Mouse (Mus musculus) CH12.LX (cell line): Measurements from ENCODE around the gene Myh9. TPM values are rescaled to one million over a fixed set of nuclear protein-coding genes. Genes with fewer than 3 reads are reported as not detected.

Source experiments
- DNase-seq: peaks from one replicate; pipeline ENCODE4 v3.0.0-alpha.2; 2013; ENCODE audit errors: extremely low read depth
- H3K27ac ChIP-seq: 2 replicates; pipeline ENCODE4 v1.5.1; 2012; ENCODE audit warnings: low read depth, mild to moderate bottlenecking, control low read depth, moderate library complexity; ENCODE audit not compliant: insufficient read depth
- H3K27me3 ChIP-seq: replicated peaks from 2 replicates; pipeline ENCODE3; 2012; ENCODE audit warnings: inconsistent platforms
- H3K36me3 ChIP-seq, 2 experiments: replicated peaks in 1 of 2; 2 replicates each; pipeline versions ENCODE3 to v1.6.1; 2012; ENCODE audit warnings: inconsistent platforms in 1 of 2, low read length in 1 of 2, mild to moderate bottlenecking in 1 of 2, mixed read lengths in 1 of 2, moderate library complexity in 1 of 2; ENCODE audit not compliant: control insufficient read depth in 1 of 2, insufficient read depth in 1 of 2
- H3K4me1 ChIP-seq, 2 experiments: 2 replicates each; pipeline ENCODE4 v1.6.1; 2012; ENCODE audit warnings: inconsistent platforms in 1 of 2, moderate library complexity in 1 of 2; ENCODE audit not compliant: insufficient read depth in 2 of 2, control insufficient read depth in 1 of 2
- H3K4me2 ChIP-seq: 2 replicates; pipeline ENCODE4 v1.6.1; 2012; ENCODE audit warnings: low read depth, mild to moderate bottlenecking, control low read depth; ENCODE audit not compliant: poor library complexity, insufficient read depth, severe bottlenecking
- H3K4me3 ChIP-seq, 3 experiments: fragments of 150-350 bp in 1 of 3; sonication (generic) in 1 of 3; replicated peaks in 1 of 3; 2 replicates each; pipeline versions ENCODE3 to v1.5.1; 2011 to 2012; ENCODE audit warnings: low read depth in 2 of 3, low read length in 2 of 3, mild to moderate bottlenecking in 2 of 3, moderate library complexity in 2 of 3, control low read depth in 1 of 3, improper control_type of control experiment in 1 of 3, inconsistent platforms in 1 of 3, mixed read lengths in 1 of 3; ENCODE audit not compliant: poor library complexity in 1 of 3
- H3K79me2 ChIP-seq: replicated peaks from 2 replicates; pipeline ENCODE4 v1.6.1; 2012; ENCODE audit warnings: mild to moderate bottlenecking, moderate library complexity; ENCODE audit not compliant: control insufficient read depth, poor library complexity, insufficient read depth, severe bottlenecking; ENCODE audit errors: extremely low read depth
- H3K9ac ChIP-seq: 2 replicates; pipeline ENCODE4 v1.6.1; 2012; ENCODE audit warnings: low read depth, mild to moderate bottlenecking, control low read depth, moderate library complexity; ENCODE audit not compliant: insufficient read depth
- H3K9me3 ChIP-seq: replicated peaks from 2 replicates; pipeline ENCODE3; 2012; ENCODE audit warnings: low read length, inconsistent platforms, mixed read lengths
- CHD1 ChIP-seq: IDR thresholded peaks from 2 replicates; pipeline ENCODE4 v1.6.1; 2012; ENCODE audit warnings: low read depth, low read length, improper control_type of control experiment, inconsistent platforms
- CHD2 ChIP-seq: IDR thresholded peaks from 2 replicates; pipeline ENCODE4 v1.6.1; 2011; ENCODE audit warnings: low read length, improper control_type of control experiment
- ELF1 ChIP-seq: IDR thresholded peaks from 2 replicates; pipeline ENCODE4 v1.6.1; 2014; ENCODE audit warnings: low read depth, mild to moderate bottlenecking, inconsistent platforms, low read length, improper control_type of control experiment
- ETS1 ChIP-seq: conservative IDR thresholded peaks from 2 replicates; pipeline ENCODE4 v1.6.1; 2012; ENCODE audit warnings: low read depth, mild to moderate bottlenecking, inconsistent platforms, low read length, improper control_type of control experiment, moderate library complexity
- GABPA ChIP-seq: IDR thresholded peaks from 2 replicates; pipeline ENCODE4 v1.6.1; 2012; ENCODE audit warnings: low read depth, low read length, improper control_type of control experiment, inconsistent platforms; ENCODE audit not compliant: insufficient replicate concordance
- HCFC1 ChIP-seq: IDR thresholded peaks from 2 replicates; pipeline ENCODE4 v1.6.1; 2012; ENCODE audit warnings: low read depth, mild to moderate bottlenecking, inconsistent platforms, low read length, improper control_type of control experiment
- IRF4 ChIP-seq: IDR thresholded peaks from 2 replicates; pipeline ENCODE4 v1.6.1; 2014; ENCODE audit warnings: low read depth, mild to moderate bottlenecking, inconsistent platforms, low read length, improper control_type of control experiment
- JUND ChIP-seq: conservative IDR thresholded peaks from 2 replicates; pipeline ENCODE4 v1.6.1; 2011; ENCODE audit warnings: low read depth, low read length, improper control_type of control experiment
- MAZ ChIP-seq: IDR thresholded peaks from 2 replicates; pipeline ENCODE4 v1.6.1; 2012; ENCODE audit warnings: low read depth, mild to moderate bottlenecking, inconsistent platforms, low read length, improper control_type of control experiment, moderate library complexity
- MEF2A ChIP-seq: IDR thresholded peaks from 2 replicates; pipeline ENCODE4 v1.6.1; 2014; ENCODE audit warnings: low read depth, mild to moderate bottlenecking, inconsistent platforms, low read length, improper control_type of control experiment, borderline replicate concordance
- PAX5 ChIP-seq: IDR thresholded peaks from 2 replicates; pipeline ENCODE4 v1.6.1; 2012; ENCODE audit warnings: low read length, inconsistent platforms, mixed read lengths
- POLR2A ChIP-seq: IDR thresholded peaks from 2 replicates; pipeline ENCODE4 v1.6.1; 2011; ENCODE audit warnings: low read depth, mild to moderate bottlenecking, improper control_type of control experiment, low read length
- POLR2AphosphoS2 ChIP-seq: IDR thresholded peaks from 2 replicates; pipeline ENCODE4 v1.6.1; 2011; ENCODE audit warnings: low read depth, low read length, improper control_type of control experiment
- SIN3A ChIP-seq: IDR thresholded peaks from 2 replicates; pipeline ENCODE4 v1.6.1; 2012; ENCODE audit warnings: low read length, improper control_type of control experiment, inconsistent platforms
- dilution Hi-C: fragments of 300-500 bp; cut with MboI; formaldehyde crosslinking; loops from 2 replicates; pipeline ENCODE4 v1.14.3; 2020; ENCODE audit warnings: low sequenced_read_pairs; ENCODE audit not compliant: extremely low pct_unique_long_range_greater_than_20kb, extremely low pct_ligation_motif_present
- in situ Hi-C: fragments of 300-500 bp; cut with MboI; formaldehyde crosslinking; loops from 3 replicates; pipeline ENCODE4 v1.14.3; 2019; ENCODE audit warnings: low sequenced_read_pairs, low pct_ligation_motif_present, low pct_unique_long_range_greater_than_20kb, mixed read lengths
- polyA plus RNA-seq: library from polyadenylated mRNA; unstranded; fragments of >175 nt; gene quantifications from 2 replicates; pipeline ENCODE4 v1.2.1, GENCODE M21; 2012; ENCODE audit warnings: low read depth; ENCODE audit not compliant: insufficient read length
- total RNA-seq, 2 experiments: library from RNA; depleted of rRNA; stranded (reverse); fragments of 300-350 nt in 1 of 2; fragments of >200 nt in 1 of 2; gene quantifications; 2 replicates each; pipeline ENCODE4 v1.2.3; 2012 to 2014

Myh9 gene
- total and polyA plus RNA-seq, 3 experiments, result 43.8 to 165 (median 146) TPM

DNA sequence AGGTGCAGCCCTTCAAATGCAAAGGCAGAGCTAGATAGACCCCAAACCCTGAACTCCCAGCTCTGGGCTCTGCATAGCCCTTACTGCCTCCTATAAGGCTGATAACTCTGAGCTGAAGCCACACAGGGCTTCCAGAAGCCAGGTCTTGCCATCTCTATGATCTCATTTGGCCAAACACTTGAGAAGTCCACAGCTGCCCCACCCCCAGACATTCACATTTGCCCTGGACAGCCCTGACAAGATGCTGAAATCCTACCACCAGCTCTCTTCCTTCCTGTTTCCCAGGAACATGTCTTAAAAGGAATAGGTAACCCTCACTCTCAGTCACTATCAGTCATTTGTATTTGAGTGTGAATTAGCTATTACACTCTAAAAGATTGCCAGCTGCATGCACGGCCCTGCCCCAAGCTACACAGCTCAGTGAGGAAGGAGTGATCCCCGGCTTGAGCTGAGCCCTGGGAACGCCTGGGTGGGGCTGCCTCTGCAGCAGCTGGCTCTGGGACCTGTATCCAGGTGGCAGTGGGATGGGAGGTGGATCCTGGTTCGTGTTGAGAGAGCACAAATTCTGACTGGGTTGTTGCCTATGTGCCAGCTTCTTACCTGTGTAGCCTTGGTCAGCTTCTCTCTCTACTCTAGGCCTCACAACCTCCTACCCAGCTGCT, 47.9 kb upstream of the Myh9 start:
- TF ChIP-seq MEF2A (no peak), SIN3A (no peak), JUND (no peak)
- Histone ChIP-seq H3K27me3 (no peaks in the 10 kb centered on the region), H3K27ac (no peak overlapping the region), H3K79me2 (no peaks in the 10 kb centered on the region), H3K4me2 (no peak overlapping the region), H3K4me1 (peaks cover 9 to 35% of the 10 kb centered on the region in 2 experiments; a peak in 3 of 4 replicates), H3K9me3 (no peaks in the 10 kb centered on the region), H3K36me3 (no peaks in the 10 kb centered on the region), H3K4me3 (no peak overlapping the region), H3K9ac (no peak overlapping the region)
- dilution Hi-C loops, result no loop called here
- in situ Hi-C loops, result no loop called here
- no peak for DNase-seq

DNA sequence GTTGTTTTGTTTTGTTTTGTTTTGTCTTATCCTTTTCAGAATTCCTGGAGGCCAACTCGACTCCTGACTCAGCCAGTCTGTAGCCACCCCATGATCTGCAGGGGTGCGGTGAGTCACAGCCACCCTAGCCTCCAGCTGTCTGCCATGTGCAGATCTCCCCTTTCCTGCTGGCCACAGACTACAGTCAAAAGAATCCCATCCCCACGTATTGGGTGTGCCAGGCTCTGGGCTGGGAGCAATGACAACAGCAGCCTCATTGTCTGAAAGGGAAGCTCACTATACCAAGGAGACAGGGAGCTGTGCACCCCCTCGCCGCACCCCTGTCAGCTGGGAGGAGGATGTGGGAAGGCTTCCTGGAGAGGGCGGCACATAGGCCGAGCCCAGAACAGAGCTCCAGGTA, 46.3 kb upstream of the Myh9 start:
- peaks cover 9 to 39% of the 10 kb centered on the region in 2 experiments; a peak in 3 of 4 replicates for H3K4me1 ChIP-seq
- no peaks in the 10 kb centered on the region for H3K36me3 ChIP-seq
- dilution Hi-C loops, result no loop called here
- no peaks in the 10 kb centered on the region for H3K79me2 ChIP-seq
- in situ Hi-C loops, result no loop called here
- H3K9me3 ChIP-seq, result no peaks in the 10 kb centered on the region
- no peak overlapping the region for H3K27ac ChIP-seq
- no peak overlapping the region for H3K4me3 ChIP-seq
- H3K9ac ChIP-seq, result no peak overlapping the region
- no peaks in the 10 kb centered on the region for H3K27me3 ChIP-seq
- H3K4me2 ChIP-seq, result no peak overlapping the region
- no peak for TF ChIP-seq POLR2AphosphoS2
- no peak for TF ChIP-seq CHD2
- TF ChIP-seq HCFC1, result no peak
- DNase-seq, result no peak

- H3K79me2 ChIP-seq, result no peaks in the 10 kb centered on the region
- no peak overlapping the region for H3K4me2 ChIP-seq
- H3K27ac ChIP-seq, result no peak overlapping the region
- no peaks in the 10 kb centered on the region for H3K27me3 ChIP-seq
- no peak overlapping the region for H3K4me3 ChIP-seq
- H3K36me3 ChIP-seq, result no peaks in the 10 kb centered on the region
- TF ChIP-seq ELF1 (no peak), PAX5 (no peak), CHD1 (no peak), MAZ (no peak), MEF2A (no peak), GABPA (no peak), IRF4 (no peak), POLR2AphosphoS2 (no peak), ETS1 (no peak), POLR2A (no peak)
- peaks cover 9 to 41% of the 10 kb centered on the region in 2 experiments; a peak in 3 of 4 replicates for H3K4me1 ChIP-seq
- DNase-seq, result peak; percentile 24
- in situ Hi-C loops, result no loop called here
- dilution Hi-C loops, result no loop called here
- no peaks in the 10 kb centered on the region for H3K9me3 ChIP-seq
- no peak overlapping the region for H3K9ac ChIP-seq
Measured at GRCm38 (mm10) chr15:77887093-77887488, 45.1 kb upstream of the Myh9 start.
